Mouse (Mus musculus) layer of hippocampus, postnatal 14 days (tissue): ENCODE results near the gene Wee1. TPM values are rescaled to one million over a fixed set of nuclear protein-coding genes. Genes with fewer than 3 reads are reported as not detected.

Experiments
- DNase-seq, 2 experiments: peaks; one replicate each; pipeline ENCODE4 v3.0.0; 2021 to 2022; ENCODE audit warnings: low spot score in 2 of 2, mixed read lengths in 1 of 2
- total RNA-seq, 2 experiments: library from RNA; stranded (reverse); gene quantifications; 2 replicates each; pipeline ENCODE4 v1.2.3; 2021

The Wee1 gene
- total RNA-seq, 2 experiments from 2014 or later = 12.9 to 13.0 TPM

DNA sequence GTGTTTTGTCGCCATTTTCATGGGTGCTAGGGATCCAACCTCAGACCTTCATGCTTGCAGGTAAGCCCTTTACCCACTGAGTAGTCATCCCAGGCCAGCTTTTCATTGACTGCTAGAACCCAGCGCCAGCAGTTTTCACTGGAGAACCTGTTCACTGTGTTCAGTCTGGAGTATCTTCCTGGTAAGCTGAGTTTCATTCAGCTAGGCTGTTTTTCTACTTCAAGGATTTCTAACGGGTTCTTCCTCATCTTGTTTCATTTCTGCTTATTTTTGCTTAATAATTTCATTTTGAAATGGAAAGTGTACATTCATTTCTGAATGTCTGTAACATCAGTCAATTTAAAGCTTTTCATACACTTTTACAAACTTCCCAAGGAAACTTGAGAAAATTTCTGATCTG is 62.8 kb downstream of the Wee1 start:
- DNase-seq = no peak

DNA sequence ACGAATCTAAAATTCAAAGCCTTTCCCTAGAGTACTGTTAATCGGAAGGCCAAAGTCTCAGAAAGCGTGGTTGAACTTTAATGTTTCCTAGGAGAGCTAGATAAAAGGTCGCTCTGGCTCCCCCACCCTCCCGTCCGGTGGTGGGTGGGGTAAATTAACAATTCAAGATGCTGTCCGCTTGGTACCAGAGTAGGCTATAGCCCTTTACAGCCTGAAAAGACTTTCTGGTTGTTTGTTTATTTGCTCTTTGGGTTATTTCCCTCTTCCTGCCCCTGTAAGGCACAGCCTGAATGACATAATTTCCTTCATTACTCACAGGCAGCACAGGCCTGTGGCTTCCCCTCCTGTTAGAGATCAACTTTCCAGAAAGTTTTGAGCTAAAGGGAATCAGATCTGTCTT is 68.1 kb downstream of the Wee1 start:
- no peak for DNase-seq

Other genes starting within 250 kb of the Wee1 start
- 100 to 1,000 TPM; 182 to 205 TPM for gene Dennd5a, start 161.6 kb upstream of the Wee1 start, total RNA-seq
- gene Tmem41b, start 135.1 kb upstream of the Wee1 start, total RNA-seq = 10 to 100 TPM; 61.8 to 63.9 TPM
- gene Ipo7, start 103.8 kb upstream of the Wee1 start, total RNA-seq = 10 to 100 TPM; 86.7 to 89.1 TPM
- gene Zfp143, start 60.8 kb upstream of the Wee1 start, total RNA-seq = 10 to 100 TPM; 10.1 to 10.9 TPM
- gene Swap70, start 99.7 kb downstream of the Wee1 start, total RNA-seq = 10 to 100 TPM; 12.1 to 14.6 TPM